Mouse (Mus musculus): ENCODE results near the gene Gm10392.

DNA sequence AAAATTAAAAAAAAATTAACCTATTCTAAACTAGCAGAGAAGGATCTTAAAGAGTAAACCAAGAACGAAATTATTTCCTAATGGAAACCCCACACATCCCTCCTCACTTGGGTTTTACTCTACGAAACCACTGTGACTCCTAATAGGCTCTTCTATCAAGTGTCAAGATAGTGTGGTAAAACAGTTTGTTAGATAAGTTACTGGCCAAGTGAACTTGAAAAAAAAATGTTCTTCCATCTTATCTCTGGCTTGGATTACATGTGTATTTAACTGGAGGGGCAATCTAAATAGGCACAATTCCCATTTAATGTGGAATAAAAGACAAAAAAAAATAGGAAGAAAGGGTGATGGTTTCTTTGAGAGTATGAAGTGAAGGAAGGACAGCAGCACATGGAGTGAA, 11.9 kb upstream of the Gm10392 start:
- no peak for TF ChIP-seq POLR2A (IDR thresholded peaks at IDR 0.05; ENCODE audit: borderline replicate concordance, control insufficient read depth, low read depth, low read length)
- TF ChIP-seq CTCF (IDR thresholded peaks at IDR 0.05; ENCODE audit: control insufficient read depth, insufficient read depth, low read length), result no peak

Data from bone marrow, adult 2 months (tissue).